Mouse (Mus musculus): Measurements from ENCODE around the gene Ccdc121. TPM values are rescaled to one million over a fixed set of nuclear protein-coding genes. Genes with fewer than 3 reads are reported as not detected.

Gene Ccdc121
- total and polyA plus RNA-seq, 3 experiments = not detected

DNA sequence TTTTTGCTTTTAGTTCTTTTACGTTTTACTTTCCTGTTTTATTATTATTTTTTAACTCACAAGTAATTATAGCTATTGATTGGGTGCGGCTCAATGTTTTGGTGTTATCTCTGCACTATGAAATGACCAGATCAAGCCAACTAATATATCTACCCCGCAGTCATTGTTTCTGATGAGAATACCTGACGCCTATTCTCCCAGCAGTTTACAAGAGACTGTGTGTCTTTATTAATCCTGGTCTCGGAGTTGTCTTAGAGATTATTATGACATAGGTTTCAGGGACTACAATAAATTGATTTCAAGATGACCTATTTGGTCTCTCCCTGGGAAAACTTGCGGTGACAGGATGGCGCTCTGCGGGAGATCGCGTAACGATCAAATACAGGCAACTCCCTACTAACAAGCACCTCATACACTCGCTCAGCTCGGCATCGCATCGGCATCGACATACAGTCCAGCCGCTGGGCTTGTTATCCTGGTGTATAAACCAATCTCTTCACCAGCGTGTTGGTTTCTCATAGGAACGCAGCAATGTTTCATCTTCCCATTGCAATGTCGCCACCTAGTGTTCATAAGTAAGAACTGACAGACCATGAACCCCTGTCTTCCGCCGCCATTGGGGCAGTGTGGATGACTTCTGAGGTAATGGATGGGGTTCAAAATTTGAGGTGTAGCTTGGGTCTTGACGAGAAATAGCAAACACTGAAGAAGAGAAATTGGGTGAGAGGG lies 34.0 kb upstream of the Ccdc121 start:
- dilution Hi-C loops (cut with MboI; ENCODE audit: extremely low pct_ligation_motif_present, extremely low pct_unique_long_range_greater_than_20kb, low sequenced_read_pairs) (no loop called here), in situ Hi-C loops (cut with MboI; ENCODE audit: low pct_ligation_motif_present, low pct_unique_long_range_greater_than_20kb, low sequenced_read_pairs) (loop anchor here (25.0 kb wide), 2 partner anchors 258 to 533 kb away; partner anchors contain the start of gene Ephx1)
- TF ChIP-seq ELF1 (IDR thresholded peaks at IDR 0.05; ENCODE audit: low read depth, low read length) (no peak; the same call in 1 of the 2 replicates), ZC3H11A (IDR thresholded peaks at IDR 0.05; ENCODE audit: low read depth, low read length) (peak; percentile 80), ZNF384 (IDR thresholded peaks at IDR 0.05; ENCODE audit: low read depth, low read length) (no peak), GABPA (IDR thresholded peaks at IDR 0.05; ENCODE audit: insufficient replicate concordance, low read depth, low read length) (no peak), MYC (IDR thresholded peaks at IDR 0.05; ENCODE audit: low read depth, low read length) (peak; percentile 52; the same call in 1 of the 2 replicates), RAD21 (IDR thresholded peaks at IDR 0.05; ENCODE audit: low read depth, low read length) (peak; percentile 95), IRF4 (IDR thresholded peaks at IDR 0.05; ENCODE audit: low read depth, low read length) (peak; percentile 46; the same call in 1 of the 2 replicates), CTCF (conservative IDR thresholded peaks at IDR 0.05 in 1 of 2, IDR thresholded peaks at IDR 0.05 in 1 of 2; ENCODE audit: low read depth in 2 of 2, low read length in 2 of 2) (peak; percentile 90 to 93), NRF1 (IDR thresholded peaks at IDR 0.05; ENCODE audit: low read depth, low read length) (0 out of 2 replicates have a peak, but pooled peaks have one; percentile 23), POLR2A (IDR thresholded peaks at IDR 0.05; ENCODE audit: low read depth, low read length) (no peak), CHD2 (IDR thresholded peaks at IDR 0.05; ENCODE audit: low read length) (no peak), JUND (conservative IDR thresholded peaks at IDR 0.05; ENCODE audit: low read depth, low read length) (0 out of 2 replicates have a peak, but pooled peaks have one; percentile 23), KAT2A (IDR thresholded peaks at IDR 0.05; ENCODE audit: insufficient replicate concordance, low read length) (no peak), NELFE (IDR thresholded peaks at IDR 0.05; ENCODE audit: low read depth, low read length) (peak; percentile 28; the same call in 1 of the 2 replicates), BHLHE40 (IDR thresholded peaks at IDR 0.05; ENCODE audit: low read depth, low read length) (no peak), RCOR1 (conservative IDR thresholded peaks at IDR 0.05; ENCODE audit: low read depth, low read length) (no peak), MAZ (IDR thresholded peaks at IDR 0.05; ENCODE audit: low read depth, low read length) (no peak), SMC3 (IDR thresholded peaks at IDR 0.05; ENCODE audit: low read depth, low read length) (peak; percentile 92), MAFK (IDR thresholded peaks at IDR 0.05; ENCODE audit: insufficient replicate concordance, low read length) (no peak), ZMIZ1 (IDR thresholded peaks at IDR 0.05; ENCODE audit: low read depth, low read length) (no peak)
- Histone ChIP-seq H3K9me3 (replicated peaks; ENCODE audit: low read length) (no peaks in the 10 kb centered on the region), H3K4me1 (ENCODE audit: control insufficient read depth in 1 of 2, insufficient read depth in 2 of 2) (peaks cover 0 to 10% of the 10 kb centered on the region in 2 experiments; a peak in 2 of 4 replicates), H3K4me3 (replicated peaks in 1 of 3; ENCODE audit: low read depth in 2 of 3, low read length in 2 of 3, poor library complexity in 1 of 3) (no peak overlapping the region), H3K36me3 (replicated peaks in 1 of 2; ENCODE audit: control insufficient read depth in 1 of 2, insufficient read depth in 1 of 2, low read length in 1 of 2) (no peaks in the 10 kb centered on the region), H3K27ac (ENCODE audit: insufficient read depth, low read depth) (no peak overlapping the region), H3K27me3 (replicated peaks) (no peaks in the 10 kb centered on the region), H3K9ac (ENCODE audit: insufficient read depth, low read depth) (no peak overlapping the region), H3K4me2 (ENCODE audit: insufficient read depth, low read depth, poor library complexity, severe bottlenecking) (no peak overlapping the region), H3K79me2 (replicated peaks; ENCODE audit: control insufficient read depth, extremely low read depth, insufficient read depth, poor library complexity, severe bottlenecking) (no peaks in the 10 kb centered on the region)
- DNase-seq (ENCODE audit: extremely low read depth) = peak; percentile 79

Data from CH12.LX (cell line).